Mouse (Mus musculus) Patski (cell line): ENCODE data around the gene Poc1b. TPM values are rescaled to one million over a fixed set of nuclear protein-coding genes. Genes with fewer than 3 reads are reported as not detected.

Source experiments
- ATAC-seq: fragments of 100-300 bp; one replicate; pipeline ENCODE4 v1.8.0; 2021
- CTCF ChIA-PET: fragments of 350-600 bp; sonication (Branson Sonifier 250); formaldehyde crosslinking; loops from one replicate; lab custom pipeline; 2022; ENCODE audit warnings: inconsistent platforms; lab: Charles Lee
- POLR2A ChIA-PET: fragments of 350-600 bp; sonication (Branson Sonifier 250); formaldehyde crosslinking; loops from one replicate; lab custom pipeline; 2022; ENCODE audit warnings: antibody characterized with exemption, inconsistent platforms; lab: Charles Lee
- DNase-seq: peaks from one replicate; pipeline ENCODE4 v3.0.0-alpha.2; 2011; ENCODE audit warnings: low read depth, low spot score
- H3K27me3 ChIP-seq: fragments of 371-371 bp; one replicate; pipeline ENCODE4 v1.5.1; 2021
- CTCF ChIP-seq: fragments of 100-300 bp; IDR thresholded peaks from one replicate; pipeline ENCODE4 v1.5.1; 2021
- in situ Hi-C: fragments of 300-500 bp; cut with MboI; formaldehyde crosslinking; loops from 3 replicates; pipeline ENCODE4 v1.11.1; 2018; ENCODE audit warnings: low pct_unique_long_range_greater_than_20kb, mixed read lengths
- polyA plus RNA-seq: library from polyadenylated mRNA; unstranded; gene quantifications from one replicate; pipeline ENCODE4 v1.2.3, GENCODE M21; 2021

Gene Poc1b
- polyA plus RNA-seq, 1 experiment from 2014 or later, result 10.5 TPM

GRCm38 (mm10) chr10:99114295-99114694, 7.5 kb downstream of the Poc1b start:
- DNase-seq (no peak), ATAC-seq (no peak)
- ChIA-PET POLR2A (no interaction called here), CTCF (no interaction called here)
- in situ Hi-C loops, result no loop called here
- H3K27me3 ChIP-seq, result no peaks in the 10 kb centered on the region
- no peak for TF ChIP-seq CTCF

- no peaks in the 10 kb centered on the region for H3K27me3 ChIP-seq
- in situ Hi-C loops, result no loop called here
- ATAC-seq (no peak), DNase-seq (no peak)
- POLR2A ChIA-PET, result interaction anchor here (0.6 kb wide), 1 partner anchor 115 kb away, joined by 3 read pairs; no protein-coding TSS in a partner anchor
- no peak for TF ChIP-seq CTCF
- CTCF ChIA-PET, result no interaction called here
Measured at GRCm38 (mm10) chr10:99115471-99116236, 8.8 kb downstream of the Poc1b start.

GRCm38 (mm10) chr10:99116237-99116632, 9.4 kb downstream of the Poc1b start:
- no peak for ATAC-seq
- no peak for TF ChIP-seq CTCF
- no peak for DNase-seq
- in situ Hi-C loops, result no loop called here
- CTCF ChIA-PET, result no interaction called here
- no peaks in the 10 kb centered on the region for H3K27me3 ChIP-seq
- POLR2A ChIA-PET, result no interaction called here

GRCm38 (mm10) chr10:99116650-99117615, 10.1 kb downstream of the Poc1b start:
- ChIA-PET POLR2A (no interaction called here), CTCF (no interaction called here)
- in situ Hi-C loops, result no loop called here
- TF ChIP-seq CTCF, result no peak
- no peak for DNase-seq
- no peaks in the 10 kb centered on the region for H3K27me3 ChIP-seq
- ATAC-seq, result no peak

- TF ChIP-seq CTCF, result no peak
- POLR2A ChIA-PET, result no interaction called here
- H3K27me3 ChIP-seq, result no peaks in the 10 kb centered on the region
- CTCF ChIA-PET, result interaction anchor here (1.1 kb wide), 1 partner anchor 10 kb away, joined by 3 read pairs; the partner anchor contains the start of gene Galnt4
- DNase-seq (no peak), ATAC-seq (no peak)
- in situ Hi-C loops, result no loop called here
Measured at GRCm38 (mm10) chr10:99117876-99118275, 11.0 kb downstream of the Poc1b start.

- in situ Hi-C loops, result no loop called here
- no peaks in the 10 kb centered on the region for H3K27me3 ChIP-seq
- POLR2A ChIA-PET, result no interaction called here
- ATAC-seq, result no peak
- DNase-seq, result no peak
- CTCF ChIA-PET, result interaction anchor here (1.1 kb wide), 1 partner anchor 11 kb away, joined by 3 read pairs; the partner anchor contains the start of gene Galnt4
- no peak for TF ChIP-seq CTCF
Measured at GRCm38 (mm10) chr10:99118697-99119096, 11.9 kb downstream of the Poc1b start.

- POLR2A ChIA-PET, result no interaction called here
- no peaks in the 10 kb centered on the region for H3K27me3 ChIP-seq
- CTCF ChIA-PET, result no interaction called here
- no peak for TF ChIP-seq CTCF
- ATAC-seq (no peak), DNase-seq (no peak)
- in situ Hi-C loops, result no loop called here
Measured at GRCm38 (mm10) chr10:99119471-99119870, 12.6 kb downstream of the Poc1b start.

- in situ Hi-C loops, result no loop called here
- ATAC-seq (no peak), DNase-seq (no peak)
- TF ChIP-seq CTCF, result no peak
- ChIA-PET CTCF (interaction anchor here (1.1 kb wide), 1 partner anchor 36 kb away, joined by 3 read pairs; no protein-coding TSS in a partner anchor), POLR2A (no interaction called here)
- no peaks in the 10 kb centered on the region for H3K27me3 ChIP-seq
Measured at GRCm38 (mm10) chr10:99126225-99126624, 19.4 kb downstream of the Poc1b start, which contains the start of gene Phxr2. TSS of gene Phxr2 (minus strand) at chr10:99126325.

GRCm38 (mm10) chr10:99126954-99127353, 20.1 kb downstream of the Poc1b start:
- ChIA-PET POLR2A (no interaction called here), CTCF (no interaction called here)
- ATAC-seq (no peak), DNase-seq (no peak)
- no peaks in the 10 kb centered on the region for H3K27me3 ChIP-seq
- no peak for TF ChIP-seq CTCF
- in situ Hi-C loops, result no loop called here

- ChIA-PET CTCF (no interaction called here), POLR2A (no interaction called here)
- DNase-seq, result no peak
- ATAC-seq, result no peak
- H3K27me3 ChIP-seq, result no peaks in the 10 kb centered on the region
- no peak for TF ChIP-seq CTCF
- in situ Hi-C loops, result no loop called here
Measured at GRCm38 (mm10) chr10:99127691-99128261, 20.9 kb downstream of the Poc1b start.
